Mouse (Mus musculus) macrophage (primary cell): ENCODE data around the gene Fbxo2. TPM values are rescaled to one million over a fixed set of nuclear protein-coding genes. Genes with fewer than 3 reads are reported as not detected.

Experiments
- polyA plus RNA-seq: library from polyadenylated mRNA; stranded (reverse); fragments of 250-400 nt; gene quantifications from 3 replicates; pipeline ENCODE4 v1.2.4, GENCODE M21; 2018; ENCODE audit warnings: inconsistent platforms

The Fbxo2 gene
- polyA plus RNA-seq, 1 experiment from 2014 or later, result not detected

Other genes with a start within 250 kb of the Fbxo2 start
- gene Plod1, start 223.9 kb upstream of the Fbxo2 start, polyA plus RNA-seq, result 144 to 203 TPM (median 190 TPM) in 3 replicates
- 39.1 to 67.9 TPM (median 59.0 TPM) in 3 replicates for gene 2510039O18Rik, start 219.7 kb upstream of the Fbxo2 start, polyA plus RNA-seq
- gene Nppb, start 174.8 kb upstream of the Fbxo2 start, polyA plus RNA-seq, result not detected in 3 replicates
- not detected in 3 replicates for gene Nppa, start 159.9 kb upstream of the Fbxo2 start, polyA plus RNA-seq
- gene Clcn6, start 121.8 kb upstream of the Fbxo2 start, polyA plus RNA-seq, result 9.4 to 11.3 TPM (median 9.5 TPM) in 3 replicates
- 23.2 to 110 TPM (median 45.0 TPM) in 3 replicates for gene Mthfr, start 121.5 kb upstream of the Fbxo2 start, polyA plus RNA-seq
- gene Agtrap, start 72.6 kb upstream of the Fbxo2 start, polyA plus RNA-seq, result 19.8 to 35.9 TPM (median 33.6 TPM) in 3 replicates
- 7.8 to 13.8 TPM (median 12.4 TPM) in 3 replicates for gene Mad2l2, start 30.2 kb upstream of the Fbxo2 start, polyA plus RNA-seq
- not detected in 3 replicates for gene Draxin, start 29.9 kb upstream of the Fbxo2 start, polyA plus RNA-seq
- 31.9 to 51.1 TPM (median 41.3 TPM) in 3 replicates for gene Fbxo6, start 8.5 kb upstream of the Fbxo2 start, polyA plus RNA-seq
- gene Fbxo44, start 139 bp upstream of the Fbxo2 start, polyA plus RNA-seq, result 1.5 to 3.2 TPM (median 1.7 TPM) in 3 replicates
- gene Disp3, start 127.3 kb downstream of the Fbxo2 start, polyA plus RNA-seq, result not detected in 3 replicates